Mouse (Mus musculus): ENCODE results near the gene Ctps2. TPM values are rescaled to one million over a fixed set of nuclear protein-coding genes. Genes with fewer than 3 reads are reported as not detected.
A peak's percentile ranks its signal among the peaks of the same experiment; 100 is the strongest.

Gene Ctps2
- polyA plus RNA-seq, 1 experiment from 2014 or later = 109 TPM

- TF ChIP-seq CTCF (IDR thresholded peaks at IDR 0.05) = no peak
- ATAC-seq = no peak
- ChIA-PET POLR2A (no interaction called here), CTCF (no interaction called here)
- in situ Hi-C loops (cut with MboI; ENCODE audit: low pct_unique_long_range_greater_than_20kb) = loop anchor here (25.0 kb wide), 1 partner anchor 570 kb away; the partner anchor contains the start of gene Grpr
- no peak for DNase-seq (ENCODE audit: low read depth, low spot score)
- peaks cover 13% of the 10 kb centered on the region for H3K27me3 ChIP-seq
These were observed 66.4 kb downstream of the Ctps2 start for GRCm38 (mm10) chrX:162967456-162967855.

- POLR2A ChIA-PET = no interaction called here
- H3K27me3 ChIP-seq = peaks cover 4% of the 10 kb centered on the region
- CTCF ChIA-PET = interaction anchor here (1.2 kb wide), 1 partner anchor 14 kb away, joined by 3 read pairs; no protein-coding TSS in a partner anchor
- in situ Hi-C loops (cut with MboI; ENCODE audit: low pct_unique_long_range_greater_than_20kb) = no loop called here
- TF ChIP-seq CTCF (IDR thresholded peaks at IDR 0.05) = no peak
- DNase-seq (ENCODE audit: low read depth, low spot score) (no peak), ATAC-seq (no peak)
These were observed 75.2 kb downstream of the Ctps2 start for GRCm38 (mm10) chrX:162976194-162976593.

- CTCF ChIA-PET = no interaction called here
- no peaks in the 10 kb centered on the region for H3K27me3 ChIP-seq
- POLR2A ChIA-PET = no interaction called here
- TF ChIP-seq CTCF (IDR thresholded peaks at IDR 0.05) = no peak
- no peak for DNase-seq (ENCODE audit: low read depth, low spot score)
- in situ Hi-C loops (cut with MboI; ENCODE audit: low pct_unique_long_range_greater_than_20kb) = no loop called here
- ATAC-seq = no peak
These were observed 85.9 kb downstream of the Ctps2 start for GRCm38 (mm10) chrX:162986876-162987495.

GRCm38 (mm10) chrX:162991396-162991795 lies 90.4 kb downstream of the Ctps2 start:
- H3K27me3 ChIP-seq = no peaks in the 10 kb centered on the region
- ChIA-PET CTCF (no interaction called here), POLR2A (no interaction called here)
- peak; percentile 61 for ATAC-seq
- in situ Hi-C loops (cut with MboI; ENCODE audit: low pct_unique_long_range_greater_than_20kb) = loop anchor here (10.0 kb wide), 1 partner anchor 103 kb away; no protein-coding TSS in a partner anchor
- DNase-seq (ENCODE audit: low read depth, low spot score) = peak; percentile 27
- TF ChIP-seq CTCF (IDR thresholded peaks at IDR 0.05) = no peak

GRCm38 (mm10) chrX:162992121-162992520 lies 91.1 kb downstream of the Ctps2 start:
- CTCF ChIA-PET = interaction anchor here (1.5 kb wide), 1 partner anchor 9 kb away, joined by 3 read pairs; no protein-coding TSS in a partner anchor
- DNase-seq (ENCODE audit: low read depth, low spot score) (no peak), ATAC-seq (no peak)
- POLR2A ChIA-PET = no interaction called here
- in situ Hi-C loops (cut with MboI; ENCODE audit: low pct_unique_long_range_greater_than_20kb) = loop anchor here (10.0 kb wide), 1 partner anchor 103 kb away; no protein-coding TSS in a partner anchor
- H3K27me3 ChIP-seq = no peaks in the 10 kb centered on the region
- TF ChIP-seq CTCF (IDR thresholded peaks at IDR 0.05) = no peak

GRCm38 (mm10) chrX:163027864-163028263 lies 126.8 kb downstream of the Ctps2 start:
- ATAC-seq = no peak
- no peak for DNase-seq (ENCODE audit: low read depth, low spot score)
- ChIA-PET POLR2A (no interaction called here), CTCF (interaction anchor here (1.1 to 1.3 kb wide), 2 partner anchors 10 to 15 kb away, joined by 3 read pairs; no protein-coding TSS in a partner anchor)
- in situ Hi-C loops (cut with MboI; ENCODE audit: low pct_unique_long_range_greater_than_20kb) = no loop called here
- peaks cover 15% of the 10 kb centered on the region for H3K27me3 ChIP-seq
- no peak for TF ChIP-seq CTCF (IDR thresholded peaks at IDR 0.05)

- ChIA-PET CTCF (interaction anchor here (1.7 kb wide), 1 partner anchor 10 kb away, joined by 3 read pairs; no protein-coding TSS in a partner anchor), POLR2A (no interaction called here)
- in situ Hi-C loops (cut with MboI; ENCODE audit: low pct_unique_long_range_greater_than_20kb) = no loop called here
- DNase-seq (ENCODE audit: low read depth, low spot score) = no peak
- peaks cover 15% of the 10 kb centered on the region for H3K27me3 ChIP-seq
- TF ChIP-seq CTCF (IDR thresholded peaks at IDR 0.05) = no peak
- no peak for ATAC-seq
These were observed 137.7 kb downstream of the Ctps2 start for GRCm38 (mm10) chrX:163038767-163039166.

- H3K27me3 ChIP-seq = peaks cover 9% of the 10 kb centered on the region
- POLR2A ChIA-PET = no interaction called here
- DNase-seq (ENCODE audit: low read depth, low spot score) = no peak
- TF ChIP-seq CTCF (IDR thresholded peaks at IDR 0.05) = no peak
- ATAC-seq = no peak
- in situ Hi-C loops (cut with MboI; ENCODE audit: low pct_unique_long_range_greater_than_20kb) = no loop called here
- CTCF ChIA-PET = interaction anchor here (1.4 kb wide), 2 partner anchors 9 to 14 kb away, joined by 3 read pairs; no protein-coding TSS in a partner anchor
These were observed 141.7 kb downstream of the Ctps2 start for GRCm38 (mm10) chrX:163042771-163043170.

GRCm38 (mm10) chrX:163063936-163064335 lies 162.9 kb downstream of the Ctps2 start:
- no peak for TF ChIP-seq CTCF (IDR thresholded peaks at IDR 0.05)
- ChIA-PET CTCF (interaction anchor here (0.5 kb wide), 1 partner anchor 8 kb away, joined by 3 read pairs; no protein-coding TSS in a partner anchor), POLR2A (no interaction called here)
- in situ Hi-C loops (cut with MboI; ENCODE audit: low pct_unique_long_range_greater_than_20kb) = no loop called here
- DNase-seq (ENCODE audit: low read depth, low spot score) (no peak), ATAC-seq (no peak)
- no peaks in the 10 kb centered on the region for H3K27me3 ChIP-seq

Other genes starting within 250 kb of the Ctps2 start
- gene Rbbp7, start 140.8 kb upstream of the Ctps2 start, polyA plus RNA-seq (2021) = 307 TPM
- 10.6 TPM for gene Txlng, start 71.8 kb upstream of the Ctps2 start, polyA plus RNA-seq (2021)
- gene Syap1, start 12.8 kb upstream of the Ctps2 start, polyA plus RNA-seq (2021) = 71.4 TPM
- gene S100g, start 63.4 kb downstream of the Ctps2 start, polyA plus RNA-seq (2021) = 13.3 TPM

Data from Patski (cell line).